Mouse (Mus musculus): ENCODE measurements around the gene Slc38a11. TPM values are rescaled to one million over a fixed set of nuclear protein-coding genes. Genes with fewer than 3 reads are reported as not detected.

The Slc38a11 gene
- polyA plus RNA-seq, 1 experiment from 2014 or later = 0.79 TPM

DNA sequence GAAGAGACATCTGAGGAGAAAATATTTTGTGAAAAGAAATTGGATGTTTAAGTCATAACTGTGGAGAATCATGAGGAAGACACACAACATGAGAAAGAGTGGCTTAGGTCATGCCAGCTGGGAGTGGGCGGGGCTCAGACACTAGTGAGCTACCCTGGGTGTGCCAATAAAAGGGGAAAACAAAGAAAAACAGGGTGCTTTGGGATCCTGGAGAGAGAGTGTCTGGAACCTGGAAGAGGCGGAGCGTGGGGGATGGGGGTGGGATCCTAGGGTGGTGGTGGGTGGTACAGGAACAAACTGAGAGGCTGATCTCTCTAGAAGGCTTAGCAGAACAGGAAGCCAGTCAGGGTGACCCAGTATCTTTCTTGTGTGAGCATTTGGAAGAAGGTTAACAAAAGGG, 23.0 kb downstream of the Slc38a11 start:
- Histone ChIP-seq H3K27me3 (ENCODE audit: control insufficient read depth, insufficient read depth, low read length) (no peaks in the 10 kb centered on the region), H3K9me3 (ENCODE audit: control insufficient read depth, low read length) (no peaks in the 10 kb centered on the region), H3K36me3 (ENCODE audit: control insufficient read depth, insufficient read depth, low read length) (no peaks in the 10 kb centered on the region), H3K4me2 (ENCODE audit: low read depth, low read length) (no peak overlapping the region), H3K4me3 (ENCODE audit: low read depth, low read length) (no peak overlapping the region), H3K9ac (replicated peaks; ENCODE audit: low read depth, low read length) (no peak overlapping the region), H3K27ac (ENCODE audit: low read depth, low read length) (no peak overlapping the region), H3K4me1 (ENCODE audit: control insufficient read depth, insufficient read depth, low read length) (no peaks in the 10 kb centered on the region)
- WGBS = 80% methylated on average over 3 of the region's 3 CpGs
- ATAC-seq (ENCODE audit: low read depth) = no peak

DNA sequence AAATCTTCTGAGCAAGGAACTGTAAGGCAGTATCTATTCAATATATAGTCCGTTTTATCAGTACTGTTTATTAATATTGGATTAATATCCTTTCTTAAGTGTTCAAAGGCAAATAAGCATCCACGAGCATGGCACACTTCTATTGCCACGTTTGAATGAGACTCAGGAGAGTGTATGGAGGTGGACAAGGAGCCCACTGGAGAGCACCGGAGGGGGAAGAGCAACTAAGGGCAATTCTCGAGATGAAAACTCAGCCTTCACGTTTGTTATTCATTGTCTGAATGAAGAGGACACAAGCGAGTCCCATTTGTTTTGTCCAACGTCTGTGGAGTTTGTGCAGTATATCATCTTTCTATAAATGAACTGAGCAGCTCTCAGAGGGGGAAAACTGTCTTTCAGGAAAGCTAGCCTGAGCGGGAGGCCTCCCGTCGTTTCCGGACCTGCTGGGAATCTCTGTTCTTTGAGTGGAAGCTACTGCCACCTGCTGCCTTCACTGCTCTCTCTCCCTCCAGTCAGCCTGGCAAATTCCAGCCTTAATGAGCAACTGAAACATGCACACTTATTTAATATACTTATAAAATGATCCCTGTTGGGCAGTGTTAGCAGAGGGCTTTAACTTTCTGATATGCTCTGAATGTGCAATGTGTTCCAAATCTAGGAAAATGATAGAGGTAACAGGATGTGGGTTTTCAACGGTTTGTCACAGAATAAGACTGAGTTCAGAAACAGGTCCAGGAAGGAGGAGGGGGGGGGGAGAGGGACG, 26.3 kb downstream of the Slc38a11 start:
- no peaks in the 10 kb centered on the region for H3K9me3 ChIP-seq (ENCODE audit: control insufficient read depth, low read length)
- H3K4me2 ChIP-seq (ENCODE audit: low read depth, low read length) = 0 out of 2 replicates have a peak overlapping the region, but pooled peaks have one; percentile 6
- ATAC-seq (ENCODE audit: low read depth) = peak; percentile 83; the same call in 1 of the 2 replicates
- no peaks in the 10 kb centered on the region for H3K36me3 ChIP-seq (ENCODE audit: control insufficient read depth, insufficient read depth, low read length)
- H3K27me3 ChIP-seq (ENCODE audit: control insufficient read depth, insufficient read depth, low read length) = no peaks in the 10 kb centered on the region
- 20% methylated on average over 13 of the region's 14 CpGs for WGBS
- H3K4me3 ChIP-seq (ENCODE audit: low read depth, low read length) = no peak overlapping the region
- no peak overlapping the region for H3K27ac ChIP-seq (ENCODE audit: low read depth, low read length)
- no peaks in the 10 kb centered on the region for H3K4me1 ChIP-seq (ENCODE audit: control insufficient read depth, insufficient read depth, low read length)
- no peak overlapping the region for H3K9ac ChIP-seq (replicated peaks; ENCODE audit: low read depth, low read length)

- H3K36me3 ChIP-seq (ENCODE audit: control insufficient read depth, insufficient read depth, low read length) = no peaks in the 10 kb centered on the region
- no peaks in the 10 kb centered on the region for H3K27me3 ChIP-seq (ENCODE audit: control insufficient read depth, insufficient read depth, low read length)
- no peak overlapping the region for H3K9ac ChIP-seq (replicated peaks; ENCODE audit: low read depth, low read length)
- no peak overlapping the region for H3K4me3 ChIP-seq (ENCODE audit: low read depth, low read length)
- H3K4me2 ChIP-seq (ENCODE audit: low read depth, low read length) = no peak overlapping the region
- H3K27ac ChIP-seq (ENCODE audit: low read depth, low read length) = no peak overlapping the region
- H3K9me3 ChIP-seq (ENCODE audit: control insufficient read depth, low read length) = no peaks in the 10 kb centered on the region
- 87% methylated on average over 3 of the region's 3 CpGs for WGBS
- no peak for ATAC-seq (ENCODE audit: low read depth)
- H3K4me1 ChIP-seq (ENCODE audit: control insufficient read depth, insufficient read depth, low read length) = no peaks in the 10 kb centered on the region
Measured at GRCm38 (mm10) chr2:65336608-65337007, 27.2 kb downstream of the Slc38a11 start.

GRCm38 (mm10) chr2:65334091-65334490, 29.7 kb downstream of the Slc38a11 start:
- ATAC-seq (ENCODE audit: low read depth) = no peak
- Histone ChIP-seq H3K4me3 (ENCODE audit: low read depth, low read length) (no peak overlapping the region), H3K9me3 (ENCODE audit: control insufficient read depth, low read length) (no peaks in the 10 kb centered on the region), H3K36me3 (ENCODE audit: control insufficient read depth, insufficient read depth, low read length) (no peaks in the 10 kb centered on the region), H3K4me2 (ENCODE audit: low read depth, low read length) (no peak overlapping the region), H3K27ac (ENCODE audit: low read depth, low read length) (no peak overlapping the region), H3K4me1 (ENCODE audit: control insufficient read depth, insufficient read depth, low read length) (no peaks in the 10 kb centered on the region), H3K9ac (replicated peaks; ENCODE audit: low read depth, low read length) (no peak overlapping the region), H3K27me3 (ENCODE audit: control insufficient read depth, insufficient read depth, low read length) (no peaks in the 10 kb centered on the region)
- 82% methylated on average over 9 of the region's 9 CpGs for WGBS

DNA sequence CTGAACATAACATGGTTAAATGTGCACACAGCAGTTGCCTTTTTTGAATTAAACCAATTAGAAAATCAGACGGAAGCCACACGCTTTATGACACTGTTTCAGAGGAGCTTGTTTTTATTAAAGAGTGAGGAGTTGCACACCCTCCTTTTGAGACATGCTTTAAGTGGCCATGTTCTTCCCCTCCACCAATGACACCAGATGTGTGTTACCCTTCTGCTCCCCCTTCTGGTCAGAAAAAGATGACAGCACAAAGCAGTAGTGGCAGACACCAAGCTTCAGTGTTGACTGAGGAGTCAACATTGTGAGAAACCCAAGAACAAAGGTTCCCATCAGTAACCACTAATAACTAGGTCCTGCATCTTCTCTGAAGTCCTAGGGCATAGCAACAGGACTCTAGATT, 32.5 kb downstream of the Slc38a11 start:
- no peak overlapping the region for H3K4me3 ChIP-seq (ENCODE audit: low read depth, low read length)
- no peak overlapping the region for H3K4me2 ChIP-seq (ENCODE audit: low read depth, low read length)
- 79% methylated on average over 2 of the region's 2 CpGs for WGBS
- ATAC-seq (ENCODE audit: low read depth) = no peak
- H3K27ac ChIP-seq (ENCODE audit: low read depth, low read length) = no peak overlapping the region
- H3K9me3 ChIP-seq (ENCODE audit: control insufficient read depth, low read length) = no peaks in the 10 kb centered on the region
- H3K36me3 ChIP-seq (ENCODE audit: control insufficient read depth, insufficient read depth, low read length) = no peaks in the 10 kb centered on the region
- H3K27me3 ChIP-seq (ENCODE audit: control insufficient read depth, insufficient read depth, low read length) = no peaks in the 10 kb centered on the region
- H3K4me1 ChIP-seq (ENCODE audit: control insufficient read depth, insufficient read depth, low read length) = no peaks in the 10 kb centered on the region
- H3K9ac ChIP-seq (replicated peaks; ENCODE audit: low read depth, low read length) = no peak overlapping the region

DNA sequence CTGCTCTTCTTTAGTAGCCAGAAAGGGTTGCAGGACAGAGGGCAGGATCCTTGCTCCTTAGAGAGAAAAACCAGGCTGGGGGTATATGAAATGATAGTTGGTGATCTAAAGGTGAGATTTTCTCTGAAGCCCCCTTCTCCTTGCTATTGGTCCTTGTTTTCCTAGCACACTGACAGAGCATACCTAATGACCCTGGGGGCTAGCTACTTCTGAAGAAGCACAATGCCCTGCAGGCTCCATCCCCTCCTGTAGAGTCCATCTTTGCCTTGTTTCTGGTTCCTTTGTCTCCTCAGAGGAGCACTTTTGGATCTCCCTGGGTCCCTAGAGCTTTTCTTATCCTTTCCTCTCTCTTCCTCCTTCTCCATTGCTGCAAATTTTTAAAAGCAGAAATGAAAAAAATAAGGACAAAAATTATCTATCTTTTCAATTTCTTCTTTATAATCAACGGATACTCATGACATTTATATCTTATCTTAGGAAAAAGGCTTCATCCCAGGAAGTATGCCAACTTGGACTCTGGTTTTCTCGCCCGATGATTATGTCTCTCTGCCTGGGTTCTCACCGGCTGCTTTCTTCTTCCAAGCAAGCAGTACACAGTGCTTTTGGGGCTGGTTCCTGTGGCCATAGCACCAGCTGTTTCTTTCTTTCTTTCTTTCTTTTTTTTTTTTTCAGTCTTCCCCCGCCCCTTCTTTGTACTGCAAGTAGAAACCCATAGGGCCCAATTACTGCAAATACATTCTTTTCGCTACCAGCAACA, 41.7 kb downstream of the Slc38a11 start:
- Histone ChIP-seq H3K9ac (replicated peaks; ENCODE audit: low read depth, low read length) (no peak overlapping the region), H3K4me2 (ENCODE audit: low read depth, low read length) (no peak overlapping the region), H3K4me3 (ENCODE audit: low read depth, low read length) (no peak overlapping the region), H3K4me1 (ENCODE audit: control insufficient read depth, insufficient read depth, low read length) (no peaks in the 10 kb centered on the region), H3K9me3 (ENCODE audit: control insufficient read depth, low read length) (no peaks in the 10 kb centered on the region), H3K36me3 (ENCODE audit: control insufficient read depth, insufficient read depth, low read length) (no peaks in the 10 kb centered on the region), H3K27ac (ENCODE audit: low read depth, low read length) (no peak overlapping the region), H3K27me3 (ENCODE audit: control insufficient read depth, insufficient read depth, low read length) (no peaks in the 10 kb centered on the region)
- 65% methylated on average over 6 of the region's 6 CpGs for WGBS
- ATAC-seq (ENCODE audit: low read depth) = no peak

- 68% methylated on average over 2 of the region's 2 CpGs for WGBS
- Histone ChIP-seq H3K4me2 (ENCODE audit: low read depth, low read length) (no peak overlapping the region), H3K4me1 (ENCODE audit: control insufficient read depth, insufficient read depth, low read length) (no peaks in the 10 kb centered on the region), H3K36me3 (ENCODE audit: control insufficient read depth, insufficient read depth, low read length) (no peaks in the 10 kb centered on the region), H3K27me3 (ENCODE audit: control insufficient read depth, insufficient read depth, low read length) (no peaks in the 10 kb centered on the region), H3K4me3 (ENCODE audit: low read depth, low read length) (no peak overlapping the region), H3K9ac (replicated peaks; ENCODE audit: low read depth, low read length) (no peak overlapping the region), H3K27ac (ENCODE audit: low read depth, low read length) (no peak overlapping the region), H3K9me3 (ENCODE audit: control insufficient read depth, low read length) (no peaks in the 10 kb centered on the region)
- ATAC-seq (ENCODE audit: low read depth) = no peak
Measured at GRCm38 (mm10) chr2:65320975-65321374, 42.9 kb downstream of the Slc38a11 start.

DNA sequence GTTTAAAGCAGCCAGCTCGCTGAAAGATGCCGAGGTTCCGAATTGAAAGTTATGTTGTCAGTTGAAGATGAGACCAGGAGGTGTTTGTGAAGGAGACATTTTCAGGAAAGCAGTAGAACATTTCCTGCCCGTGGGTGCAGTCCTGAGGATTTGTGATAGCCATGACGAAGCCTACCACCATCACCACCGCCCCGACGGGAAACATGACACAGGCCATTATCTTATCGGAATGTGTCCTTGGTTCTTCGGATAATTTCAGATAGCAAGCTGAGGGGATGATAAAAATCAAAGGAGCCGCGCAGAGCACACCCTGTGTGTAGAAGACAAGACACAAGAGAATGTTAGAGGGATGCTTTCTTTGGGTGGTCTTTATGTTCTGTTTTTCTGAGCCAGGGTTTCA, 47.1 kb downstream of the Slc38a11 start:
- no peak for ATAC-seq (ENCODE audit: low read depth)
- no peaks in the 10 kb centered on the region for H3K36me3 ChIP-seq (ENCODE audit: control insufficient read depth, insufficient read depth, low read length)
- no peak overlapping the region for H3K9ac ChIP-seq (replicated peaks; ENCODE audit: low read depth, low read length)
- no peak overlapping the region for H3K27ac ChIP-seq (ENCODE audit: low read depth, low read length)
- no peaks in the 10 kb centered on the region for H3K4me1 ChIP-seq (ENCODE audit: control insufficient read depth, insufficient read depth, low read length)
- 92% methylated on average over 12 of the region's 12 CpGs for WGBS
- H3K4me2 ChIP-seq (ENCODE audit: low read depth, low read length) = no peak overlapping the region
- H3K4me3 ChIP-seq (ENCODE audit: low read depth, low read length) = no peak overlapping the region
- H3K9me3 ChIP-seq (ENCODE audit: control insufficient read depth, low read length) = no peaks in the 10 kb centered on the region
- no peaks in the 10 kb centered on the region for H3K27me3 ChIP-seq (ENCODE audit: control insufficient read depth, insufficient read depth, low read length)

- no peak overlapping the region for H3K4me2 ChIP-seq (ENCODE audit: low read depth, low read length)
- H3K4me3 ChIP-seq (ENCODE audit: low read depth, low read length) = no peak overlapping the region
- 57% methylated on average over 3 of the region's 3 CpGs for WGBS
Measured at GRCm38 (mm10) chr2:65311250-65311649, 52.6 kb downstream of the Slc38a11 start.

More at GRCm38 (mm10) chr2:65311250-65311649, 52.6 kb downstream of the Slc38a11 start:
- Histone ChIP-seq H3K27ac (ENCODE audit: low read depth, low read length) (no peak overlapping the region), H3K4me1 (ENCODE audit: control insufficient read depth, insufficient read depth, low read length) (no peaks in the 10 kb centered on the region), H3K27me3 (ENCODE audit: control insufficient read depth, insufficient read depth, low read length) (no peaks in the 10 kb centered on the region), H3K9ac (replicated peaks; ENCODE audit: low read depth, low read length) (no peak overlapping the region), H3K9me3 (ENCODE audit: control insufficient read depth, low read length) (no peaks in the 10 kb centered on the region), H3K36me3 (ENCODE audit: control insufficient read depth, insufficient read depth, low read length) (no peaks in the 10 kb centered on the region)
- no peak for ATAC-seq (ENCODE audit: low read depth)

Data from neural tube, embryonic 14.5 days (tissue).